Mouse (Mus musculus) adrenal gland, postnatal 25 days (tissue): ENCODE measurements around the gene Hadhb. TPM values are rescaled to one million over a fixed set of nuclear protein-coding genes. Genes with fewer than 3 reads are reported as not detected.
"Not testable (repeated sequence)": the region's sequence is repeated elsewhere in the genome, so short reads cannot be mapped to it uniquely, and the experiment has no call there.

Experiments
- DNase-seq: peaks from one replicate; pipeline ENCODE4 v3.0.0; 2021; ENCODE audit warnings: mixed read lengths
- total RNA-seq: library from RNA; stranded (reverse); gene quantifications from 2 replicates; pipeline ENCODE4 v1.2.3, GENCODE M21; 2021

Gene Hadhb
- total RNA-seq, 1 experiment from 2014 or later: 681 TPM

- no peak for DNase-seq
Measured at GRCm38 (mm10) chr5:30175811-30176210, 20.8 kb downstream of the Hadhb start.

GRCm38 (mm10) chr5:30187687-30188485, 32.8 kb downstream of the Hadhb start:
- DNase-seq: no peak

GRCm38 (mm10) chr5:30192452-30192851, 37.4 kb downstream of the Hadhb start:
- no peak for DNase-seq

- DNase-seq: no peak
Measured at GRCm38 (mm10) chr5:30195340-30195739, 40.3 kb downstream of the Hadhb start.

- DNase-seq: no peak
Measured at GRCm38 (mm10) chr5:30198257-30198656, 43.2 kb downstream of the Hadhb start.

- no peak for DNase-seq
Measured at GRCm38 (mm10) chr5:30201521-30201920, 46.5 kb downstream of the Hadhb start.

GRCm38 (mm10) chr5:30202221-30202620, 47.2 kb downstream of the Hadhb start:
- DNase-seq: no peak

- DNase-seq: no peak
Measured at GRCm38 (mm10) chr5:30203216-30203885, 48.3 kb downstream of the Hadhb start.

GRCm38 (mm10) chr5:30204441-30204840, 49.4 kb downstream of the Hadhb start:
- no peak for DNase-seq

- DNase-seq: no peak
Measured at GRCm38 (mm10) chr5:30205034-30205433, 50.0 kb downstream of the Hadhb start.

GRCm38 (mm10) chr5:30205493-30205892, 50.4 kb downstream of the Hadhb start, which contains the start of gene Adgrf3:
Gene Adgrf3, minus strand, starts transcription at chr5:30205722.
- DNase-seq: no peak

- DNase-seq: no peak
Measured at GRCm38 (mm10) chr5:30207276-30207675, 52.2 kb downstream of the Hadhb start.

- not testable (repeated sequence) for DNase-seq
Measured at GRCm38 (mm10) chr5:30210758-30211157, 55.7 kb downstream of the Hadhb start.

GRCm38 (mm10) chr5:30214889-30215288, 59.8 kb downstream of the Hadhb start:
- DNase-seq: peak; percentile 58

- no peak for DNase-seq
Measured at GRCm38 (mm10) chr5:30215970-30216369, 60.9 kb downstream of the Hadhb start.

GRCm38 (mm10) chr5:30219715-30220114, 64.7 kb downstream of the Hadhb start:
- DNase-seq: no peak

- DNase-seq: no peak
Measured at GRCm38 (mm10) chr5:30220666-30221065, 65.6 kb downstream of the Hadhb start.

GRCm38 (mm10) chr5:30222681-30223080, 67.6 kb downstream of the Hadhb start:
- DNase-seq: no peak

- no peak for DNase-seq
Measured at GRCm38 (mm10) chr5:30230901-30231300, 75.9 kb downstream of the Hadhb start.

GRCm38 (mm10) chr5:30231891-30232270, 76.8 kb downstream of the Hadhb start:
- no peak for DNase-seq

GRCm38 (mm10) chr5:30232271-30232971, 77.4 kb downstream of the Hadhb start, which contains the start of gene Selenoi:
Gene Selenoi, plus strand, starts transcription at chr5:30232581.
- DNase-seq: peak; percentile 98

GRCm38 (mm10) chr5:30233042-30233441, 78.0 kb downstream of the Hadhb start:
- peak; percentile 17 for DNase-seq

GRCm38 (mm10) chr5:30233979-30234378, 78.9 kb downstream of the Hadhb start:
- DNase-seq: no peak
